Mouse (Mus musculus) granulocyte monocyte progenitor cell, adult 5-6 weeks (primary cell): ENCODE measurements around the gene Srd5a2. TPM values are rescaled to one million over a fixed set of nuclear protein-coding genes. Genes with fewer than 3 reads are reported as not detected.
"Not testable (repeated sequence)": the region's sequence is repeated elsewhere in the genome, so short reads cannot be mapped to it uniquely, and the experiment has no call there.

Experiments used
- ATAC-seq: replicated peaks from 2 replicates; pipeline ENCODE4 v1.8.0; 2016; ENCODE audit warnings: mild to moderate bottlenecking, moderate TSS enrichment, inconsistent platforms; ENCODE audit not compliant: poor library complexity, severe bottlenecking
- total RNA-seq, 2 experiments: library from RNA; stranded (forward) in 1 of 2; stranded (reverse) in 1 of 2; fragments of 200-712, 200-1000 nt in 1 of 2; fragments of >200 nt in 1 of 2; fragmentation: Nextera tagmentation in 1 of 2; gene quantifications; 2 replicates each; pipeline ENCODE4 v1.2.3; 2014 to 2017

The Srd5a2 gene
- total RNA-seq (2014; fragmentation: Nextera tagmentation): not detected in 2 replicates
- not detected in 2 replicates for total RNA-seq (2017)

DNA sequence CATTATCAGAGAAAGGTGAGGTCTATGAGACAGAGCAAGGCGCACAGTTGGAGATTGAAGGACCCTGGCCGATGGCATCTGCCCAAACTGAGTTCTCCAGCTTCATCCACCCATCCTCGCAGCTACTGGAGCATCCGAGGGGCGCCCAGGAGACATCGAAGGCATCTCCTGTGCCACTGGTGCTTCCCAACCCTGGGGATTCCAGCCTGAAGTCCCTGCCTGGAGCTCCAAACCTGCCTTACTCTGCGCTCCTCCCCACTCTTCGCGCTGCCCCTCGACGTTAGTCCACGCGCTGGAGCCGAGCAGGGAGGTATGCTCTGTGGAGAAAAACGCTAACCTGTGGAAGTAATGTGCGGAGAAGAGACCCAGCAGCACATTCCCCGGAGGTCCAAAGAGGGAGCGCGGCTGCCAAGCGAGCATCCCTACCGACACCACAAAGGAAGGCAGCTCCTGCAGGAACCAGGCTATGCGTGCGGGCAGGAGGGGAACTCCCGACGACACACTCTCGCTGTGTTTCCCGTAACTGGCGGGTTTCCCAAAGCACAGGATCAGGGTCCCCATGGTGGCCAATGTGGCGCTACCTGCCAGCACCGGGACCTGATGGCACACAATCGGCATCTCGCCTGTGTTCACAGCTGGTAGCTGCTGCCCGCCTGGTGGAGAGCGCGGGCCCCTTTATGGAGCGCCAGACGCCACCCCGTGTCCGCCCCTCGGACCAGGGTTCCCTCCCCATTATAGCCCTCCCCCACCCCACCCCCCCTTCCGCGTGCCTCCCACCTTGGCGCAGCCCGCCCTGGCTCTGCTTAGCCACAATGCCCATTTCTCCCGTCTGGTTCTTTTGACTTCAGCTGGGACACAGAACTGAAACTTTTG lies at the start of gene Srd5a2:
Gene Srd5a2 (minus strand): TSS at position 707 of the 873 bp plus-strand sequence.
- peak; percentile 39; the same call in 1 of the 2 replicates for ATAC-seq

DNA sequence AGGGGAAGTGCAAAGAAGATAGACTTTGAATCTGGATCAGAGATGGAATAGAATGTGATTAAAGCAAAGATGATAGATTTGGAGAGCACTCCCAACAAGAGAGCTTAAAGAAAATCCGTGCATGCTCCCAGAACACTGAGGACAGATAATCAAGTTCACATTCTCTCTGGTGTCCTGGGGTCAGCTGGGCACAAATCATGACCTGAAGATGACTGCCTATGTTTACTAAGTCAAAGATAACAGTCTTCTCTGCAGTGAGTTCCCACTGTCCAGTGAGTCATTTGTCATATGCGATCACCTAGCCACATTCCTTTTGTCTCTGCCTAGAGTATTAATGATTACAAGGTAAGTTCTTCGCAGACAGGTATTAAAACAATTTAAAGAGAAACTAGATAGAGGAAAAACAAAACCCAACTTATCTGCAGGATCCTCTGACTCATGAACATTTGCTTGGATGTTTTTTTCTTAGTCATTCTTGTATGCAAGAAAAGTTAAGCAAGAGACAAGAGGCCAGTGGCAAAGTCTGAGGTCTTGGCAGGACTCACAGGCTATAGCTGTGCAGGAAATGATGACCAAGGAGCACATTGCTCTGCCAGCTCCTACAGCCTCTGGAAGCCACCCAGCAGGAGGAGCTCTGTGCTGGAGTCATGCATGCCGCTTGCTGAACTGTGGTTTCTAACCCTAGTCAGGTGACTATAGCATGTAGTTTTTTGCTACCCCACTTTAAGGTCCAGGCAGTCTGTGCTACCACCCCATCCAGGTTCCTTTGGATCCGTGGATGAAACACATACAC lies 41.4 kb upstream of the Srd5a2 start:
- ATAC-seq: peak; percentile 99

DNA sequence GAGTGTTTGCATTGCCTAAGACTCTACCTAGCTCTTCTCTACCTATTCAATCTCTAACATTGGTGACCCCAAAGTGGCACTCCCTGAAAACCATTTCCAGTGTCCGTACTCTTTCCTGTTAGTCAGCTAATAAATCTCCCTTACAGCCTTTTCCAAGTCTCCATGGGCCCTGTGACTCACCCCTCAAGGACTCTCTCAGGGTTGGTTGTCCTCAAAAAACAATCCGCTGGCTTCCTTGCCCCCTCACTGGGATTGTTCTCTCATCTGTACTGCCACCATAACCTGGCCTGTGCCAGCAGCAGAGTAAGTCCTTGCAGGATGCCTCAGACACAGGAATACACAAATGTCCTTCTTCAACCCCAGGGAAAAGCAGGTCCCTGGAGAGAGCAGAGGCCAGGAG lies 40.3 kb upstream of the Srd5a2 start:
- no peak for ATAC-seq

DNA sequence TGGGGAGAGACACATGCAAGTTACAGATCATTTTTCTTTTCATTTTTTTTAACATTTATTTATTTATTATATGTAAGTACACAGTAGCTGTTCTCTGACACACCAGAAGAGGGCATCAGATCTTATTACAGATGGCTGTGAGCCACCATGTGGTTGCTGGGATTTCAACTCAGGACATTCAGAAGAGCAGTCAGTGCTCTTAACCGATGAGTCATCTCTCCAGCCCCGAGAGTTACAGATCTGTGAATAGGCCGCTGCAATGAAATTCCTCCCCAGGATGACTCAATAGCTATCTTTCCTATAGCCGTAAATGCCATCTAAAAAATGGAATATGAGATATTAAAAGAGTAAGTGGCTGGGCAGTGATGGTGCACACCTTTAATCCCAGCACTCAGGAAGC lies 35.7 kb upstream of the Srd5a2 start:
- no peak for ATAC-seq

DNA sequence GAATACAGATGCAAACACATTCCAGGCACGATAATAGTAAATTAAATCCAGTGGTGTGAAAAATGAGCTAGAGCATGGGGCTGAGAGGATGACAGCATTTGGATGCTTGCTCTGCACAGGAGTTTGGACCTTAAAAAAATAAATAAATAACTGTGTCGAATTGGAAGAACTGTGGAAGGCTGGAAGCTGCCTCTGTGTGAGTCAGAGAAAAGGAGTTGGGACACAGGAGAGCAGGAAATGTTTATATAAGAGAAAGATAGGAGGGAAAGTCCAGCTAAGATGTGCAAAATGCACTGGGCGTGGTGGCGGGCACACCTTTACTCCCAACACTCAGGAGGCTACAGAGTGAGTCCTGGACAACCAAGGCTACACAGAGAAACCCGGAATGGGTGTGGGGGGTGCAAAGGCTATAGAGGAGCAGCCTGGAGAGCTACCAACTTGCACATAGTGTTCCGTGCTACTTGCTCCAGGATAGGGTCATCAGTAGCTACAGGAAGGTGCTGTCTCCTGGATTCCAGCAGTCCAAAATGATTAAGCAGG lies 32.4 kb upstream of the Srd5a2 start:
- no peak for ATAC-seq

DNA sequence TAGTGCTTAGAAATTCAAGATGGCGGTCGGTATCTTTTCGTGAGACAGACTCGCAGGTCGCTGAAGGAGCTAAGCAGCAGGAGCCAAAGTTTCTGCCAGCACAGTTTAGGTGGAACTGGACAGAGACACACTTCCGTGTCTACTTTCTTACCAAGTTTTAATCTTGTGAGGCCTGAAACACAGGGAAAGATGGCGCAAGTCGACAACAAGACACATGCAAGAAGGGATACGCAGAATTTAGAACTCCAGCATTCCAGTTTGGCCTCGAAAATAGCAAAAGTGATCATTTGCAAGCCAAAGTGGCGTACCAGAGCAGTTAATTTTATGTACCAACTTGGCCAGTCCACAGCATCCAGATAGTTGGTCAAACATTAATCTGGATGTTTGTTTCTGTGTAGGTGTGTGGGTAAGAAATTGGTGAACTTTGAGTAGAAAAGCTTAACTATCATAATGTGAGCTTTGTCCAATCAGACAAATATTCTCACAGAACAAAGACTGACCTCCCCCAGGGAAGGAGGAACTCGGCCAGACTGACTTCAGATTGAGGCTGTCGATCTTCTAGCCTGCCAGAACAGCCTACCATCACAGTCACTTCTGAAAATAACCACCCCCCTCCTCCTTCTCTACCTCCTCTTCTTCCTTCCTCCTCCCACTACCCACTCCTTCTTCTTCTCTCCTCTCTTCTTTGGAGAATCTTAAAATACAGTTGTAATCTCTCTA lies 31.2 kb upstream of the Srd5a2 start:
- no peak for ATAC-seq

DNA sequence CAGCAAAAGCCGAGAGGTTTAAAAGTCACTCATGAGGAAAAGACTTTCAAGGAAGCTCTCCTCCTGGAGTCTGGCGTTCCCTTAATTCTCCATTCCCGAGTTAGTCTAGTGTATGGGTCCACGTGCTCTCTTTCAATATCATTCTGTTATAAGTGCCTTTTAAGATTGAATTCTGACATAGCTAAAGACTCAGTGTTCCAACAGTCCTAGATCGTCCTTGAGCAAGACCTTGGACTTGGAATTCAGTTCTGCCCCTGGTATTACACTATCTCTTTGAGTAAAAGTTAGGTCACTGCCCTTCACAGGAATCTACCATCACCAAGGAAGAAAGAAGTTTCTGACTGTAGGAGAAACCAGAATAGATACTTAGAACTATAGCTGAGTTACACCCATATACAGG lies 25.4 kb upstream of the Srd5a2 start:
- ATAC-seq: not testable (repeated sequence)

DNA sequence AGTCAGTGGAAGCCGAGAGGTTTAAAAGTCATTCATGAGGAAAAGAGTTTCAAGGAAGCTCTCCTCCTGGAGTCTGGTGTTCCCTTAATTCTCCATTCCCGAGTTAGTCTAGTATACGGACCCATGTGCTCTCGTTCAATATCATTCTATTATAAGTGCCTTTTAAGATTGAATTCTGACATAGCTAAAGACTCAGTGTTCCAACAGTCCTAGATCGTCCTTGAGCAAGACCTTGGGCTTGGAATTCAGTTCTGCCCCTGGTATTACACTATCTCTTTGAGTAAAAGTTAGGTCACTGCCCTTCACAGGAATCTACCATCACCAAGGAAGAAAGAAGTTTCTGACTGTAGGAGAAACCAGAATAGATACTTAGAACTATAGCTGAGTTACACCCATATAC lies 15.0 kb upstream of the Srd5a2 start:
- not testable (repeated sequence) for ATAC-seq

DNA sequence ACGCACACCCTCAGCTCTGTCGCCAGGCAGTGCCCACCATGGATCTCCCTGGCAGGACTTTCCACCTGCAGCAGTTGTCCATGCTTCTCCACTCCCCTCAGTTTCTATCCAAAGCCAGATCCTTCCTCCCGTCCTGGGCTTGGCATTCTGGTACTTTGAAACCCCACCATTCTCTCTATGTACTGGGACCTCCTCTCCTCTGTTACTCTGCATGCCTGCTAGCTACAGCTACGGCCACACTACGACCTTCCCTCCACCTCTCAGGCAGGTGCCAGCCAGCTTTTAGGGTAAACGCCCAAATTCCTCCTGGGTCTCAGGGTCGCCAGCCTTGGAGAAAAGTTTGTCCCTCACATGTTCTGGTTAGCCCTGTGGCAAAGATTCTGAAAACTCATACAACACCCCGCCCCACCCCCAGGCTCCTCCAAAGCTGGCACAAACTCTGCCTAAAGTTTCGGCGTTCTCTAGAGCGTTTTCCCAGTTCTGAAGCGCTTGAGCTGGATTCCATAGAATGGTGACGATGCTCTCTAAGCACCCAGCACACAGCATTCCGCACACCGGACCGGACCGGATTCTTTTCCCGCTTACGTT lies 607 bp upstream of the Srd5a2 start:
- ATAC-seq: no peak

DNA sequence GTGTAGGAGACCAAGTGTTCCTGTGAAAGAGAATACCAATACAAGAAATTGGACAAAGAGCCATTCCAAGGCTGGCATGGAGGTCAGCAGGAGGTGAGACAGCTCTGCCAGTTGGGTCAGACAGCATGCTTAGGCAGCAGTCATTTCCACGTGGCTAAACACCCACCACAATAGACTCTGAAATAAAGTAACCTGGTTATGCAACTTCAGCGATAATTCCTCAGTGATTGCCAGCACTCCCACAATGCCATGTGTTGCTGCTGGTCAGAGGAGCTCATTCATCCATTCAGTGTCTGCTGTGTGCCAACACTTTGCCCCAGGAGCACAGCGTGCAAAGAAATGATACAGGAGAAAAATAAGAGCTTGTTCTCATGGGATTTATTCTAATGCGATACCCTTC lies 4.0 kb downstream of the Srd5a2 start:
- ATAC-seq: peak; percentile 73

DNA sequence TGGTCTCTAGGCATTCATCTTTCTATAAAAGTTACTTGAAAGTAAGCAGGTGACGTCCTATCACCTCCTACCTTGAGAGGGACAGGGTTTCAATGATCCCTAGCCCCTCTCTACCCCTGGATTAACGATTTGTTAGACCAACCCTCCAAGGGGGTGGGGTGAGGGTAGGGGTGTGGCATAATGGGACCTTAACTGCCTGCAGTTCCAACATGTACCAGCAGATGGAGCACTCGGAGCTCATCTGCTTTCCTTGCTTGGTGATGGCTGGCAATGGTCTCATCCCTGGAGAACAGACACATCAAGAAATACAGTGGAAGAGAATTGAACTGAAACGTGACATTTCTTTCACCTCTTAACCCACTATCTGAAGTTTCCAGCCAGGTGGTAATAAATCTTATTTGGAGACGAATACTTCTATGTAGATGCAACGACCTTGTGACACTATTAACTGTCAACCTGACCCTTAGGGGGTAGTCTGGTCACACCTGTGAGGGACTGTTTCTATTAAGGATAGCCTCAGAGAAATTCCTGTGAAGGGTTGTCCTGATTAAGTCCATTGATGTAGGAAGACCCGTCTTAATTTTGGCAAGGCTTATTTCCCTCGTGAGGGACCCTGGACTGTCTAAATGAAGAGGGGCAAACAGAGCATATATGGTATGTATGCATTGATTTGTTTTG lies 27.1 kb downstream of the Srd5a2 start:
- peak; percentile 89 for ATAC-seq

DNA sequence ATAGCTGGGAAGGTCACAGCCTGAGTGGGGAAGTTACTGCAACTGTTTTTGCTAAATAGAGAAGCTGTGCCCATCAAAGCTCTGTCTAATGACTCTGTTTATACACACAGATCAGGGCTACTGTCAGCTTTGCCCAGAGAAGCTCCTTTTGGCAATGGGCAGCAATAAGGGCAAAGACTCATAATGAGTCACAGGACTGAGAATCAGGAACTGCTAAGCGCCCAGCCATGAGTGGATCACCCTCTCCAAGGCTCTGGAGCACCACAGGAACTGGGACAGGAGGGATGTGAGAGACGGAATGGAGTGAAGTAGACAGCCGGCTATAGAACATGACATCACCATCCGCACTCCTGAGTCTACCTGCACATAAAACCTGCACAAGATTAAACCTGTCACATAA lies 29.4 kb downstream of the Srd5a2 start:
- peak; percentile 26; the same call in 1 of the 2 replicates for ATAC-seq

DNA sequence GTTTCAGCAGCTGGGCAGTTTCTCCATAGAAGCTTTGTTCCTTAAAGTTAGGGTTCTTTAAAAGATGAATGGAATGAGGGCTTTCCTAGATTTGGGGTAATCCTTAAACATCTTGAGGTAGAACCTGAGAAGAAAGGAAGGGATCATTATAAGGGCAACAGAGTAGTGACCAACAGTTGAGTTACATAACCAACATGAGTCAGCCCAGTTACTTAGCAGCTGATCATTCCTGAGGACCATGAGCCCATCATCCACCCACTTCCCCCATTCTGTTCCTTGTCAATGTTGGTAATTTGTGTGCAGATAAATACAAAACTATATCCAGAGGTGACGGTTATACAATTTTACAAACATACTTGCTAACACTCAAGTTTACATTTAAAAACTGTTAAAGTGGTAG lies 30.1 kb downstream of the Srd5a2 start:
- peak; percentile 59 for ATAC-seq

DNA sequence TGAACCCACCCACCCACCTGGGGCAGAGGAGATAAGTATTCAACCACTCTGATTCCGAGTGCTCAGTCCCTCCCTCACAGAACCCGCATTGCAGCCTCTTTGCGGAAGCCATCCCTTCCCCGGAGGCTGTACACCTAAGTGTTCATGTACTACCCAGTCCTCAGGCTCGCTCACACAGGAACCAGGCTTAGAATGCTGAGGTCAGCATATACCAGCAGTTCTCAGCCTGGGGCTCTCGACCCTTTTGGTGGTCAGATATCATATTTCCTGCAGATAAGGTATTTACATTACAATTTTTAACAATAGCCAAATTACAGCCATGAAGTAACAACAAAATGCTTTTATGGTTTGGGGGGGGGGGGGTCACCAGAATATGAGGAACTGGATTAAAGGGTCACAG lies 32.6 kb downstream of the Srd5a2 start:
- no peak for ATAC-seq

DNA sequence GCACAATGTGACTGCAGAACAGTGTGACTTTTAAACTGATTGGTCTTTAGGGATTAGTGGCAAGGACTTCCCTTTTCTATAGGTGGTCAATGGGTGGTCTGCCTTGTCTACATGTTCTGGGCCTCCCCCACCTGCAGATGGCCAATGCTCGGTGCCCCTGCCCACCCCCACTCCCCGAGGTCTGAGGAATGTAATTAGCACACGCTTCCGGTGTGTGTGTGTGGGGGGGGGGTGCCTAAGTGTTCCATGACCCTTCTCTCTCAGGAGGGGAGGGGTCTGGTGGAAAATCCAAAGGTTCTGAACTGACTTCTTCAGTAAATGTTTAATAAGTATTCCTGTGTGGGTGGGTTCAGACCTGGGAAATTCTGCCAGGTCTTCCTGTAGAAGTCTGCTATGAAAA lies 39.0 kb downstream of the Srd5a2 start:
- ATAC-seq: no peak

DNA sequence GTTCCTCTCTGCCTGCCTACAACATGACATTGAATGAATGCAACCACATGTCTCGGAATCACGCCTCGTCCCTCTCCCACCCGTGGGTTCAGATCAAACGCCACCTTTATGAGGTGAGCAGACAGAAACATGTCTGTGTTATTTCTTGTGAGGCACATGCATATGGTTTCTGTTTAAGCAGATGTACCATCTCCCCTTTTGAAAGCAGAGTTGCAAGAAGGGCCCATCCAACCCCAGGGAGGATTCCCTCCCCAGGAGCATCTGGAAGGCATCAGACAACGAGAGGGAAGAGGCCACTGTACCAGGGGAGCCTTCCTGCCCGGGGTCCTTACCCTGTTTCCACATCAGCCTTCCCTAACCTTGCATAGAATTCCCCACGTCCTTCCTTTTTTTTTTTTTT lies 40.7 kb downstream of the Srd5a2 start:
- no peak for ATAC-seq

DNA sequence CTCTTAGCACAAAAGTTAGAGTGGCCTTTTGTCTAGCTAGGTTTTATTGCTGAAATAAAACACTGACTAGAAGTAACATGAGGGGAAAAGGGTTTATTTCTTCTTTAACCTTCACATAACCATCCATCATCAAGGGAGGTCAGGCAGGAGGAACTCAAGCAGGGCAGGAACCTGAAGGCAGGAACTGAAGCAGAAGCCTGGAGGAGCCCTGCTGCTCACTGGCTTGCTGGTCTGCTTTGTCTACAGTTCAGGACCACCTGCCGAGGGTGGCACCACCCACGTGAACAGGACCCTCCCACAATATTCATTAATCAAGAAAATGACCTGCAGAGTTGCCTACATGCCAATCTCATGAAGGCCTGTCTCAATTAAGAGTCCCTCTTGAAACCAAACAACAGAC lies 45.3 kb downstream of the Srd5a2 start:
- no peak for ATAC-seq

DNA sequence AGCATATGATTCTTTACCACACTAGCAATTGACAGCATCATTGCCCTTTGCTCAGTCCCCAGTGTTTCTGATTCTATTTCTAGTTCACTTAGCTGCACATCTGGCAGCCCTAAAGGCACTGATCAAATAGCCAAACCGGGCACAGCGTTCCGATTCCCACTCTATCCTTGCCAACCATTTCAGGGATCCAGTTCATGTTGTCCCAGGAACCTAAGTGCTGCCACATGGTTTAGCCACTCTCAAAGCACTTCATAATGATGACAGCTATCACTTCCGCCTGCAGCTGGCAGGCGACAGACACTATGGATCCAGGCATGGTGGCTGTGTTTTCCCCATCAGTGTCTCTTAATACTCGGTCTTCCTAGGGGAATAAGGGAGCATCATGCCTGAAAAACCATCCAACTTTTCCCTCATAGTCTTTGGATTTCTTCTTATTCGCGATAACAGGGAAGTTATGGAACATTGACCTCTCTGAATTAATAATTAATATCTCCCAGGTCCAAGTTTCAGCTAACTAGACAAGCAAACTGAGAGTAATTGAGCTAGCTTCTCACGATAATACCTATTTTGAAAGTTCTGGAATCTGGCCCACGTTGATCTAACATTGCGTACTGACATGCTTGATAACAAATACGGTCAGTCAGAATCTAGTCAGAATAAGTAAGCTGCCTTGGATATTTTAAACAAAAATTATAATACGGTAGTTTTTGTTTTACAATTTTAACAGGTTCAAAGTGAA lies 51.6 kb downstream of the Srd5a2 start:
- no peak for ATAC-seq

DNA sequence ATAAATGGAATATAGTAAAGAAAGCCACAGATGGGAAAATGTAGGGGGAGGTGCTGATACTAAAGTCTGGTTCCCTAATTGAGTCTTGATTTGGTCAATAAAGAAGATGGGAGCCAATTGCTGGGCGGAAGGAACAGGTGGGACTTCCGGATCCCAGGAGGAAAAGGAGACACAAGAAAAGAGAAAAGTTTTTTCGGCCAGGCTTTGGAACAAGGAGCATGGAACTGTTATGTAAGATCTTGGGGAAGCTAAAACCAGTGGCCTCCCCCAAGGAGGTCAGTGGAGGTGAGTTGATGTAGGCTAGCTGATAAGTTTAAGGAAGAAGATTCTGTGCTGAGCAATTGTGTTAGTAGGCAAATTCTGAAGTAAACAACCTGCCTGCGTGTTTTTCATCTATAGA lies 56.5 kb downstream of the Srd5a2 start:
- no peak for ATAC-seq
